Mouse (Mus musculus) hindbrain, embryonic 11.5 days (tissue): ENCODE results near the gene Dazap2. TPM values are rescaled to one million over a fixed set of nuclear protein-coding genes. Genes with fewer than 3 reads are reported as not detected.

Experiments used
- ATAC-seq: fragments of 200-750 bp; cut with Nextera tagmentation; 2 replicates; pipeline ENCODE4 v1.8.0; 2017; ENCODE audit warnings: mild to moderate bottlenecking, moderate TSS enrichment, moderate library complexity; ENCODE audit not compliant: low FRiP score
- DNase-seq: peaks from one replicate; pipeline ENCODE4 v3.0.0-alpha.2; 2015; ENCODE audit warnings: low spot score
- H3K27ac ChIP-seq: fragments of 300-500 bp; sonication (generic); 2 replicates; pipeline ENCODE4 v1.5.1; 2014; ENCODE audit warnings: mild to moderate bottlenecking, low read depth, low read length
- H3K27me3 ChIP-seq: fragments of 300-500 bp; sonication (generic); 2 replicates; pipeline ENCODE4 v1.6.1; 2014; ENCODE audit warnings: mild to moderate bottlenecking, low read length, moderate library complexity, mixed read lengths; ENCODE audit not compliant: control insufficient read depth, insufficient read depth
- H3K36me3 ChIP-seq: fragments of 300-500 bp; sonication (generic); 2 replicates; pipeline ENCODE4 v1.6.1; 2014; ENCODE audit warnings: mild to moderate bottlenecking, low read length, moderate library complexity, mixed read lengths; ENCODE audit not compliant: control insufficient read depth, insufficient read depth
- H3K4me1 ChIP-seq: fragments of 300-500 bp; sonication (generic); replicated peaks from 2 replicates; pipeline ENCODE4 v1.6.1; 2014; ENCODE audit warnings: low read length, mixed read lengths; ENCODE audit not compliant: control insufficient read depth, insufficient read depth
- H3K4me2 ChIP-seq: fragments of 300-500 bp; sonication (generic); replicated peaks from 2 replicates; pipeline ENCODE4 v1.6.1; 2014; ENCODE audit warnings: mild to moderate bottlenecking, low read depth, low read length
- H3K4me3 ChIP-seq: fragments of 300-500 bp; sonication (generic); 2 replicates; pipeline ENCODE4 v1.5.1; 2014; ENCODE audit warnings: low read depth, low read length
- H3K9ac ChIP-seq: fragments of 300-500 bp; sonication (generic); 2 replicates; pipeline ENCODE4 v1.6.1; 2014; ENCODE audit warnings: low read depth, low read length
- H3K9me3 ChIP-seq: fragments of 300-500 bp; sonication (generic); 2 replicates; pipeline ENCODE4 v1.6.1; 2016; ENCODE audit warnings: low read length; ENCODE audit not compliant: control insufficient read depth
- WGBS: fragments of 180-500 bp; shearing (Covaris S2); extraction: QIAGEN DNeasy Blood & Tissue Kit; methylation state at CpG from one replicate; pipeline ENCODE4 v1.1.7; 2014; 5-methylcytosine and 5-hydroxymethylcytosine counted together
- polyA plus RNA-seq: library from polyadenylated mRNA; unstranded; fragments of >200 nt; fragmentation: Nextera tagmentation; extraction: Ambion mirVana; gene quantifications from 2 replicates; pipeline ENCODE4 v1.2.1, GENCODE M21; 2014

Dazap2 gene
- polyA plus RNA-seq, 1 experiment from 2014 or later: 256 TPM

DNA sequence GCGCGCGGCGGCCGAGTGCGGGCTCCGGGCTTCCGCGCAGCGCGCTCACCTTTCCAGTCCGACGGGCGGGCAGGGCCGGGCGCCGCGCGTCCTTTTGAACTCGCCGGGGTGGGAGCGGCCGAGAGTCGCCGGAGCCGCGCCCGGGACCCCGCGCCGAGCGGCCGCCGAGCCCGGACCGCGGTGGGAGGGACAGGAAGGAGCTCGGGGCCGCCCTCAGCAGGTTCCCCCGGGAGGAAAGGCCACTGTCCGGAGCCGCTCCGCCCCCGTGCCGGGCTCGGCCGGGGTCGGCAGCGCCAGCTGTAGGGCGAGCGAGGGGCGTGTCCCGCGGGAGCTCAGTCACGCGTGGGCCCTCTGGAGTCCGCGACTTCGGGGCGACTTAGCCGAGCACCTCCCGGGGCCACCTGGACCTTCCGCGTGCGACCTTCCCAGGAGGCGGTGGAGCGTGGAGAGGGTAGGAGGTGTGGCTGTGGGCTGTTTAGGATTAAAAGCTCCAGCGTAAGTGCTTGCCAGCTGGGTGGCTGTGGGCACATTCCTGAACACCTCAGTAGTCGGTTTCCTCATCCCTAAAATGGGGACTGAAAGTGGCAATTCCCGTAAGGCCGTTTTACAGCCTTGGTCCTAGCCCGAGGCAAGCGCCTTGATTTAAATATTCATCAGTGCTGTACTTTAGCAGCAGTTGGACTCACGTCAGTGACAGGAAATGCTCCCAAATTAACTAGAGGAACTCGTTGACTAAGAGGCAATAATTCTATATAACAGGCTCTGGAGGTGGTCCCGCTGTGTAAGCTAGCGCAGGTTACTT, 21.8 kb downstream of the Dazap2 start, which contains the start of gene Smagp:
Gene Smagp (minus strand): TSS at position 241 of the 802 bp plus-strand sequence.
- DNase-seq (peak; percentile 55), ATAC-seq (no peak)
- Histone ChIP-seq H3K4me2 (peak within 1 kb of the TSS; percentile 84), H3K9ac (peak within 1 kb of the TSS; percentile 23; the same call in 1 of the 2 replicates), H3K36me3 (no peaks in the 10 kb centered on the region), H3K9me3 (no peaks in the 10 kb centered on the region), H3K4me3 (peak within 1 kb of the TSS; percentile 45), H3K4me1 (peaks cover 8% of the 10 kb centered on the region), H3K27me3 (peaks cover 45% of the 10 kb centered on the region), H3K27ac (no peak within 1 kb of the TSS)
- WGBS: 1% methylated on average over 64 of the region's 77 CpGs

GRCm38 (mm10) chr15:100637661-100638060, 22.5 kb downstream of the Dazap2 start:
- 15% methylated on average over 6 of the region's 6 CpGs for WGBS
- no peak overlapping the region for H3K9ac ChIP-seq
- DNase-seq (peak; percentile 23), ATAC-seq (no peak)
- H3K4me3 ChIP-seq: no peak overlapping the region
- no peaks in the 10 kb centered on the region for H3K9me3 ChIP-seq
- H3K36me3 ChIP-seq: no peaks in the 10 kb centered on the region
- peaks cover 8% of the 10 kb centered on the region for H3K4me1 ChIP-seq
- H3K27me3 ChIP-seq: peaks cover 45% of the 10 kb centered on the region
- H3K27ac ChIP-seq: no peak overlapping the region
- H3K4me2 ChIP-seq: no peak overlapping the region

DNA sequence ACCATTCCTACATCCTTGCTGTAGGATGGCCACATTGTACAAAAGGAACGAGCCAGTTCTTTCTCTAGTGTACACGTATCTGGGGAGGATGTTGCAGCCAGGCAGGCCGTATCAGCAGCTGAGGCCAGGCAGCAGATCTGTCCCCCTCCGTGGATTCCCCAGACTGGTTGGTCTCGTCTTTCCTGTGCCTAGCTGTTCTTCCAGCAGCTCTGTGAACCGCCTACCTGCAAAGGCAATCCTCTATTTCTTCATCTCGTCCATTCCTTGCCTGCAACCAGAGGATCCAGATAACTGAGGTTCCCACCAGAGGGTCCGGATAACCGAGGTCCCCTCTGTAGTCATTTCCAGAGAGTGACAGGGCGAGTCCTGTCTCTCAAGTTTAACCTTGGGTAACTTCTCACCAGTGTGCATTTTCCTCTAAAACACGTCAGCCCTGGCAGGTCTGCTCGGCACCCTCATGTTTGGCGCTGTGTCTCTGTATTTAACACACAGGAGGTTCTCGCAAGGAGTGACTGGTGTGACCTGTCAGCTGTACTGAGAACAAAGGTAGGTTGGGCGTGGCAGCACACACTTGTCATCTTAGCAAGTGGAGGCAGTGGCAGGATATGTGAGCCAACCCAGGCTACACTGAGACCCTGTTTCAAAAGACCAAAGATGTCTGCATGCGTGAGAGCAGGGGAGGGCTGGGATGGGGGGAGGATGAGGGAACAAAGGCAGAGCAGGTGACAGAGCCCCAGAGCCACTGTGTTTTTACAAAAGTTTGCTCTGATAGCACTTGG, 25.0 kb downstream of the Dazap2 start:
- Histone ChIP-seq H3K27ac (no peak overlapping the region), H3K9ac (no peak overlapping the region), H3K27me3 (peaks cover 33% of the 10 kb centered on the region), H3K36me3 (no peaks in the 10 kb centered on the region), H3K4me2 (no peak overlapping the region), H3K4me1 (peaks cover 8% of the 10 kb centered on the region), H3K9me3 (no peaks in the 10 kb centered on the region), H3K4me3 (no peak overlapping the region)
- no peak for ATAC-seq
- 76% methylated on average over 16 of the region's 16 CpGs for WGBS
- DNase-seq: no peak

DNA sequence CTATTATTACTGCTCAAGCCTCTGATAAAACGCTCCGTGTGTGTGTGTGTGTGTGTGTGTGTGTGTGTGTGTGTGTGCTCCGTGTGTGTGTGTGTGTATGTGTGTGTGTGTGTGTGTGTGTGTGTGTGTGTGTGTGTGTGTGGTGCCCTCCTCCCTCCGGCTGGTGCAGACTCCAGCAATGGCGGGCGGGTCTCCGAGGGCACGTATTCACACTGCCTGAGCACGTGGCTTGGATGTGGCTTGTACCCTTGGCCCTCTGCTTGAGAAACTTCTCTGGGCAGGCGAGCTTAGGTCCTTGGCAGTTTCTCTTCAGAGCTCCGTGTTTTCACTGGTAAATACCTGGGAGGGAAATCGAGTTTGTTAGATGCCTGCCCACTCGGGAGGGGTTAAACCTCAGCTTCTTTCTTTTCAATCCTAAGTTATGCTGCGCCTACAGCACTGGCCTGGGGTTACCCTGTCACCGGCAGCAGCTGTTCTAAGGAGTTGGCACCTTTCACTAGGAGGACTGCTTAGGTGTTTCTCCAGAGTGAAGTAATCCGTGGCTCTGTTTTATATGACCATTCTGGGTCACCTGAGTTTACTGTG, 26.2 kb downstream of the Dazap2 start:
- no peak overlapping the region for H3K4me3 ChIP-seq
- 78% methylated on average over 13 of the region's 16 CpGs for WGBS
- H3K4me2 ChIP-seq: no peak overlapping the region
- ATAC-seq (no peak), DNase-seq (no peak)
- H3K36me3 ChIP-seq: no peaks in the 10 kb centered on the region
- no peak overlapping the region for H3K27ac ChIP-seq
- H3K9me3 ChIP-seq: no peaks in the 10 kb centered on the region
- no peak overlapping the region for H3K9ac ChIP-seq
- H3K27me3 ChIP-seq: peaks cover 22% of the 10 kb centered on the region
- H3K4me1 ChIP-seq: peaks cover 7% of the 10 kb centered on the region

DNA sequence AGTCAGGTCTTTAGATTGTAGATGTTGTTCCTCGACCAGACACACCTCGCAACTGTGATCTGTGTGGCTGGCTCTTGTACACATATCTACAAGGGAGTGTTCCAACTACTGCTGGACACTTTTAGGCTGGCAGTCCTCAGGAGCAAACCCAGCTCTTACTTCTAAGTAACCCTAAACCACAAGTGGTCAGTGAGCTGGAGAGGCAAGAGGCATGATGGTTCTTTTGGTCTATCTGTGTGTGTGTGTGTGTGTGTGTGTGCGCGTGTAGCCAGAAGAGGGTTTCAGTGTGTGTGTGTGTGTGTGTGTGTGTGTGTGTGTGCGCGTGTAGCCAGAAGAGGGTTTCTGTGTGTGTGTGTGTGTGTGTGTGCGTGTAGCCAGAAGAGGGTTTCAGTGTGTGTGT, 27.3 kb downstream of the Dazap2 start:
- no peak overlapping the region for H3K27ac ChIP-seq
- H3K4me1 ChIP-seq: no peaks in the 10 kb centered on the region
- H3K4me3 ChIP-seq: no peak overlapping the region
- no peak overlapping the region for H3K4me2 ChIP-seq
- 93% methylated on average over 7 of the region's 7 CpGs for WGBS
- H3K9me3 ChIP-seq: no peaks in the 10 kb centered on the region
- H3K27me3 ChIP-seq: peaks cover 10% of the 10 kb centered on the region
- no peak for ATAC-seq
- H3K36me3 ChIP-seq: no peaks in the 10 kb centered on the region
- DNase-seq: no peak
- no peak overlapping the region for H3K9ac ChIP-seq

- no peak overlapping the region for H3K4me2 ChIP-seq
- H3K27ac ChIP-seq: no peak overlapping the region
- no peaks in the 10 kb centered on the region for H3K36me3 ChIP-seq
- no peak overlapping the region for H3K4me3 ChIP-seq
- H3K9me3 ChIP-seq: no peaks in the 10 kb centered on the region
- no peak for ATAC-seq
- H3K27me3 ChIP-seq: no peaks in the 10 kb centered on the region
- DNase-seq: no peak
- 84% methylated on average over 6 of the region's 6 CpGs for WGBS
- no peaks in the 10 kb centered on the region for H3K4me1 ChIP-seq
- H3K9ac ChIP-seq: no peak overlapping the region
These were observed 31.0 kb downstream of the Dazap2 start for GRCm38 (mm10) chr15:100646161-100646560.

DNA sequence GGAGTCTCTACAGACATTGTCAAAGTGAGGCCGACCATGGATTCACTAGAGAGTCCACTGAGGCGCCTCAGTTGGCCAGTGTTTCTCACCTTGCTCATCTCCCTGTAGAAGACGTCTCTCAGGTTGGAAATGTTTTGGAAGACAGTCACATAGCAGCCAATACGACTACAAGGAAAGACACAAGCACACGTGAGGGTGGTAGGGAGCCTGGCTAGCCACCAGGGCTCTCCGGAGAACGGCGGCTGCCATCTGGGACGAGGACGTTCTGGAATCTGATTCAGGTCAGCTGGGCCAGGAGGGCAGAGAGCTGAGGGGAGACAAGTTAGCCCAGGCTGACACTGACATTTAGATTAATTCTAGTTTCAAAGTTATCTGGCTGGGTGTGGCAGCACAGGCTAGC, 35.0 kb downstream of the Dazap2 start:
- ATAC-seq: no peak
- Histone ChIP-seq H3K4me1 (no peaks in the 10 kb centered on the region), H3K27me3 (no peaks in the 10 kb centered on the region), H3K9ac (no peak overlapping the region), H3K4me3 (no peak overlapping the region), H3K4me2 (no peak overlapping the region), H3K27ac (no peak overlapping the region), H3K36me3 (no peaks in the 10 kb centered on the region), H3K9me3 (no peaks in the 10 kb centered on the region)
- 84% methylated on average over 10 of the region's 10 CpGs for WGBS
- no peak for DNase-seq

GRCm38 (mm10) chr15:100651610-100652009, 36.5 kb downstream of the Dazap2 start:
- H3K9me3 ChIP-seq: no peaks in the 10 kb centered on the region
- no peak overlapping the region for H3K4me3 ChIP-seq
- no peak overlapping the region for H3K4me2 ChIP-seq
- DNase-seq (no peak), ATAC-seq (no peak)
- no peaks in the 10 kb centered on the region for H3K4me1 ChIP-seq
- H3K9ac ChIP-seq: no peak overlapping the region
- H3K36me3 ChIP-seq: no peaks in the 10 kb centered on the region
- no peaks in the 10 kb centered on the region for H3K27me3 ChIP-seq
- no peak overlapping the region for H3K27ac ChIP-seq
- WGBS: 83% methylated on average over 9 of the region's 9 CpGs
